Mouse (Mus musculus) ES-E14 (cell line): ENCODE results near the gene Dtnbp1. TPM values are rescaled to one million over a fixed set of nuclear protein-coding genes. Genes with fewer than 3 reads are reported as not detected.

Experiments
- DNase-seq: peaks from one replicate; pipeline ENCODE4 v3.0.0-alpha.2; 2013; ENCODE audit warnings: low read depth, low spot score
- H3K27ac ChIP-seq: 2 replicates; pipeline ENCODE4 v1.5.1; 2012; ENCODE audit warnings: low read depth, mild to moderate bottlenecking, low read length, moderate library complexity, mixed read lengths; ENCODE audit not compliant: poor library complexity, insufficient read depth, severe bottlenecking
- H3K36me3 ChIP-seq: 2 replicates; pipeline ENCODE4 v1.6.1; 2012; ENCODE audit warnings: mild to moderate bottlenecking, low read length, moderate library complexity, mixed read lengths; ENCODE audit not compliant: control insufficient read depth, poor library complexity, insufficient read depth, severe bottlenecking
- H3K4me1 ChIP-seq, 2 experiments: fragments of 150-350 bp in 1 of 2; sonication (generic) in 1 of 2; 2 replicates each; pipeline ENCODE4 v1.6.1; 2012; ENCODE audit warnings: low read length in 2 of 2, mild to moderate bottlenecking in 1 of 2, mixed read lengths in 1 of 2; ENCODE audit not compliant: control insufficient read depth in 2 of 2, insufficient read depth in 2 of 2, poor library complexity in 1 of 2
- H3K4me3 ChIP-seq, 2 experiments: fragments of 150-350 bp in 1 of 2; sonication (generic) in 1 of 2; 2 replicates each; pipeline ENCODE4 v1.5.1; 2012; ENCODE audit warnings: low read length in 2 of 2, low read depth in 1 of 2, mild to moderate bottlenecking in 1 of 2, mixed read lengths in 1 of 2; ENCODE audit not compliant: insufficient read depth in 1 of 2, poor library complexity in 1 of 2, severe bottlenecking in 1 of 2
- H3K9ac ChIP-seq: 2 replicates; pipeline ENCODE4 v1.6.1; 2012; ENCODE audit warnings: low read depth, mild to moderate bottlenecking, low read length, mixed read lengths; ENCODE audit not compliant: poor library complexity, insufficient read depth, severe bottlenecking
- H3K9me3 ChIP-seq: fragments of 150-350 bp; sonication (generic); 2 replicates; pipeline ENCODE4 v1.6.1; 2012; ENCODE audit warnings: low read depth, mild to moderate bottlenecking, low read length; ENCODE audit not compliant: control insufficient read depth, insufficient read depth
- CHD2 ChIP-seq: IDR thresholded peaks from 2 replicates; pipeline ENCODE4 v1.6.1; 2014; ENCODE audit warnings: mild to moderate bottlenecking, low read depth, low read length, inconsistent platforms
- HCFC1 ChIP-seq: IDR thresholded peaks from 2 replicates; pipeline ENCODE4 v1.6.1; 2012; ENCODE audit warnings: low read length, inconsistent platforms, borderline replicate concordance; ENCODE audit not compliant: insufficient read depth
- MAFK ChIP-seq: IDR thresholded peaks from 2 replicates; pipeline ENCODE4 v1.6.1; 2014; ENCODE audit warnings: mild to moderate bottlenecking, low read depth, low read length, inconsistent platforms; ENCODE audit not compliant: insufficient read depth
- ZC3H11A ChIP-seq: IDR thresholded peaks from 2 replicates; pipeline ENCODE4 v1.6.1; 2012; ENCODE audit warnings: low read depth, mild to moderate bottlenecking, inconsistent platforms, low read length, borderline replicate concordance
- ZNF384 ChIP-seq: IDR thresholded peaks from 2 replicates; pipeline ENCODE4 v1.6.1; 2012; ENCODE audit warnings: low read depth, low read length, inconsistent platforms
- in situ Hi-C, 2 experiments: fragments of 600-800 bp; cut with MboI; formaldehyde crosslinking; loops; one replicate each; pipeline ENCODE4 v1.15.1; 2025; ENCODE audit warnings: low sequenced_read_pairs in 2 of 2, inconsistent platforms in 1 of 2; ENCODE audit not compliant: unreplicated experiment in 2 of 2
- total RNA-seq: library from RNA; depleted of rRNA; stranded (reverse); fragments of 300-350 nt; gene quantifications from 2 replicates; pipeline ENCODE4 v1.2.3, GENCODE M21; 2012

The Dtnbp1 gene
- total RNA-seq, 1 experiment, result 15.8 TPM

GRCm38 (mm10) chr13:44960542-44961291 lies 41.2 kb downstream of the Dtnbp1 start:
- H3K9me3 ChIP-seq, result no peaks in the 10 kb centered on the region
- TF ChIP-seq MAFK (no peak), ZNF384 (no peak), ZC3H11A (no peak), HCFC1 (no peak), CHD2 (no peak)
- H3K4me1 ChIP-seq, result no peaks in the 10 kb centered on the region
- in situ Hi-C loops, result loop anchor here in 1 of 2 experiments (25.0 kb wide), 1 partner anchor 1098 kb away; no protein-coding TSS in a partner anchor
- H3K9ac ChIP-seq, result no peak overlapping the region
- no peak overlapping the region for H3K4me3 ChIP-seq
- H3K27ac ChIP-seq, result no peak overlapping the region
- DNase-seq, result no peak
- peaks cover 4% of the 10 kb centered on the region; the same call in 1 of the 2 replicates for H3K36me3 ChIP-seq

DNA sequence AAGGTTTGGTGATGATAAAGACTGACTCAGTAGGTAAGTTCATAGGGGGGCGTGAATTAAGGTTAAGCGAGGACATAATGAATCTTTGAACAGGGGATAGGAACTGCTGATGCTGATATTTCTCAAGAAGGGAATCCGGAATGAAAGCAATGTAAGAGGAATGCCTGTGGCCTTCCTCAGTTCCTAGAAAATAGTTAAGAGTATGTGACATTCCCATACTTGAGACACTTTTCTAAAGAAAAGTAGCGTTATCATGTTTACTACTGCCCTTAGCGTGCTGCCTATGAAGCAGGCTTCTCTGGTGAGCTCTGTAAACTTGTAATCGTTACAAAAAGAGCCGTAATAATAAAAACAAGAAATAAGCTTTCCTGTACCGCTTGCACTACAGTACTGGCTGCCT lies 44.9 kb downstream of the Dtnbp1 start:
- in situ Hi-C loops, result loop anchor here in 1 of 2 experiments (25.0 kb wide), 1 partner anchor 1095 kb away; no protein-coding TSS in a partner anchor
- H3K9me3 ChIP-seq, result no peaks in the 10 kb centered on the region
- no peak overlapping the region for H3K4me3 ChIP-seq
- H3K36me3 ChIP-seq, result peaks cover 2% of the 10 kb centered on the region; the same call in 1 of the 2 replicates
- no peak overlapping the region for H3K9ac ChIP-seq
- no peaks in the 10 kb centered on the region for H3K4me1 ChIP-seq
- DNase-seq, result no peak
- TF ChIP-seq HCFC1, result no peak
- no peak for TF ChIP-seq CHD2
- no peak for TF ChIP-seq ZC3H11A
- no peak for TF ChIP-seq ZNF384
- no peak for TF ChIP-seq MAFK
- H3K27ac ChIP-seq, result no peak overlapping the region

DNA sequence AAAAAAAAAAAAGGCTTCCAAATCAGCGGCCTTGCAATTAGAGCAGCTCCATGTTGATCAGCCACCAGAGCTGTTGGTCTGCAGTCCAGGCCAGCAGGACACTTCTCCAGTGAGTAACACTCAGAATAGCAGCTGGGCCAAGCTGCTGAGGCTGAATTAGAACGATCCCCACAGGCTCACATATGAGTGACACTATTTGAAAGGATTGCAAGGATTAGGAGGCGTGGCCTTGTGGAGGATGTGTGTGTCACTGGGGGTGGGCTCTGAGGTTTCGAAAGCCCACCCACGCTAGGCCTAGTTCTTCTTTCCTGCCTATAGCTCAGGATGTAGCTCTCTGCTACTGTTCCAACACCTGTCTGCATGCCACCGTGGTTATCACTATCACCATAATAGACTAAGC lies 46.2 kb downstream of the Dtnbp1 start:
- TF ChIP-seq MAFK, result no peak
- TF ChIP-seq ZNF384, result no peak
- TF ChIP-seq CHD2, result no peak
- TF ChIP-seq HCFC1, result no peak
- TF ChIP-seq ZC3H11A, result no peak
- Histone ChIP-seq H3K27ac (no peak overlapping the region), H3K9me3 (no peaks in the 10 kb centered on the region), H3K9ac (no peak overlapping the region), H3K4me3 (no peak overlapping the region), H3K4me1 (no peaks in the 10 kb centered on the region), H3K36me3 (peaks cover 2% of the 10 kb centered on the region; the same call in 1 of the 2 replicates)
- in situ Hi-C loops, result loop anchor here in 1 of 2 experiments (25.0 kb wide), 1 partner anchor 1093 kb away; no protein-coding TSS in a partner anchor
- no peak for DNase-seq

- TF ChIP-seq ZNF384 (no peak), HCFC1 (no peak), ZC3H11A (no peak), MAFK (no peak), CHD2 (no peak)
- in situ Hi-C loops, result loop anchor here in 1 of 2 experiments (25.0 kb wide), 1 partner anchor 1092 kb away; no protein-coding TSS in a partner anchor
- Histone ChIP-seq H3K4me1 (no peaks in the 10 kb centered on the region), H3K27ac (no peak overlapping the region), H3K4me3 (no peak overlapping the region), H3K9me3 (no peaks in the 10 kb centered on the region), H3K36me3 (peaks cover 2% of the 10 kb centered on the region; the same call in 1 of the 2 replicates), H3K9ac (no peak overlapping the region)
- DNase-seq, result no peak
Observed at GRCm38 (mm10) chr13:44954232-44954568, 47.7 kb downstream of the Dtnbp1 start.
